Mouse (Mus musculus): ENCODE data around the gene 6430548M08Rik. TPM values are rescaled to one million over a fixed set of nuclear protein-coding genes. Genes with fewer than 3 reads are reported as not detected.
A peak's percentile ranks its signal among the peaks of the same experiment; 100 is the strongest.

Gene 6430548M08Rik
- total RNA-seq (2014; fragmentation: Nextera tagmentation), result not detected in 2 replicates
- total RNA-seq (2017), result 2.3 and 4.4 TPM in 2 replicates
- 0.05 and 0.07 TPM in 2 replicates for polyA plus RNA-seq (2012)

GRCm38 (mm10) chr8:120113758-120114255 lies at the start of gene 6430548M08Rik:
6430548M08Rik (plus strand) TSS chr8:120114152.
- Histone ChIP-seq H3K27me3 (ENCODE audit: insufficient read depth, low read length) (peaks cover 70% of the 10 kb centered on the region), H3K4me3 (ENCODE audit: low read depth, low read length) (peak within 1 kb of the TSS; percentile 73)

DNA sequence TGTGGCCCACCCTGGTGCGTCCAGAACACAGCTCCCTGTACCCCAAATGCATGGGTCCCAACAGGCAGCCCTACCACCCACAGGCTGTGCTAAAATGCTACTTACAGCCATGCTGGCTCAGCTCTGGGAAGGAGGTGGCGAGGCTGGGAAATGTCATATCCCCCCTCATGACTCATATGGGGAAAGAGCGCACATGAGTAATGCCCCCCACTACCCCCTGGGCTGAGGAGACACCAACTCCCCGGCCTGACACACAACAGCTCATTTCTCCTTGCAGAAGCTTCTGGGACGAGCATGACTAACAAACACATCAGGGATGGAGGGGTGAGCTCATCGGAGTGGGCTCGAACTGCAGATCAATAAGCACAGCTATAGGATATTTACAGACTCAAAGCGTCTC lies 48.3 kb upstream of the 6430548M08Rik start:
- Histone ChIP-seq H3K27me3 (ENCODE audit: insufficient read depth, low read length) (peaks cover 59% of the 10 kb centered on the region), H3K36me3 (replicated peaks) (no peaks in the 10 kb centered on the region), H3K4me3 (ENCODE audit: low read depth, low read length) (no peak overlapping the region), H3K4me1 (ENCODE audit: insufficient read depth, low read depth, low read length) (no peaks in the 10 kb centered on the region; the same call in 1 of the 2 replicates), H3K9me3 (replicated peaks) (no peaks in the 10 kb centered on the region)
- TF ChIP-seq CTCF (IDR thresholded peaks at IDR 0.05; ENCODE audit: low read depth, low read length) (no peak), POLR2AphosphoS5 (IDR thresholded peaks at IDR 0.05; ENCODE audit: insufficient replicate concordance, low read depth, low read length) (no peak), GATA1 (IDR thresholded peaks at IDR 0.05; ENCODE audit: borderline replicate concordance, low read length) (no peak), TAL1 (conservative IDR thresholded peaks at IDR 0.05; ENCODE audit: low read depth, low read length) (no peak), GATA2 (IDR thresholded peaks at IDR 0.05; ENCODE audit: borderline replicate concordance, low read depth, low read length) (no peak)
- DNase-seq (ENCODE audit: low spot score) (no peak), ATAC-seq (ENCODE audit: extremely low read depth, insufficient number of reproducible peaks, low FRiP score, poor library complexity, severe bottlenecking) (no peak)

More at GRCm38 (mm10) chr8:120113758-120114255, at the start of gene 6430548M08Rik:
- TF ChIP-seq POLR2AphosphoS5 (IDR thresholded peaks at IDR 0.05; ENCODE audit: insufficient replicate concordance, low read depth, low read length), result no peak
- no peak for TF ChIP-seq GATA1 (IDR thresholded peaks at IDR 0.05; ENCODE audit: borderline replicate concordance, low read length)
- no peak for TF ChIP-seq GATA2 (IDR thresholded peaks at IDR 0.05; ENCODE audit: borderline replicate concordance, low read depth, low read length)
- no peak for TF ChIP-seq TAL1 (conservative IDR thresholded peaks at IDR 0.05; ENCODE audit: low read depth, low read length)
- TF ChIP-seq CTCF (IDR thresholded peaks at IDR 0.05; ENCODE audit: low read depth, low read length), result no peak
- Histone ChIP-seq H3K4me1 (ENCODE audit: insufficient read depth, low read depth, low read length) (peaks cover 32% of the 10 kb centered on the region), H3K36me3 (replicated peaks) (no peaks in the 10 kb centered on the region), H3K9me3 (replicated peaks) (peaks cover 4% of the 10 kb centered on the region)
- ATAC-seq (ENCODE audit: extremely low read depth, insufficient number of reproducible peaks, low FRiP score, poor library complexity, severe bottlenecking), result peak; percentile 95
- peak; percentile 99 for DNase-seq (ENCODE audit: low spot score)

DNA sequence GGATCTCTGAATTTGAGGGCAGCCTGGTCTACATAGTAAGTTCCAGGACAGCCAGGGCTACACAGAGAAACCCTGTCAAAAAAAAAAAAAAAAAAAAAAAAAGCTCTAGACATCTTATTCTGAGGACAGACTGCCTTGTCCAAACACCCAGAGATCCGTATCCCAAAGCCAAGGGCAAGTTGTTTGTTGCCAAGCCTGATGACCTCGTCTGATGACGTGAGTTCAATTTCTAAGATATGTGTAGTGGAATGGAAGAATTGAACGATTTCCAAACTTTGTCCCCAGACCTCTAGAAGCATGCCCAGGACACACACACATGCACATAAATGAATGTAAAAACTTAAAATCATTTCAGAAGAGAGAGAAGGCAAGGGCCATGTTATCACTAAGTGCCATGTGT lies 47.7 kb upstream of the 6430548M08Rik start:
- DNase-seq (ENCODE audit: low spot score), result no peak
- Histone ChIP-seq H3K9me3 (replicated peaks) (no peaks in the 10 kb centered on the region), H3K27me3 (ENCODE audit: insufficient read depth, low read length) (peaks cover 59% of the 10 kb centered on the region), H3K36me3 (replicated peaks) (no peaks in the 10 kb centered on the region), H3K4me3 (ENCODE audit: low read depth, low read length) (no peak overlapping the region), H3K4me1 (ENCODE audit: insufficient read depth, low read depth, low read length) (no peaks in the 10 kb centered on the region; the same call in 1 of the 2 replicates)
- no peak for ATAC-seq (ENCODE audit: extremely low read depth, insufficient number of reproducible peaks, low FRiP score, poor library complexity, severe bottlenecking)
- no peak for TF ChIP-seq GATA2 (IDR thresholded peaks at IDR 0.05; ENCODE audit: borderline replicate concordance, low read depth, low read length)
- TF ChIP-seq POLR2AphosphoS5 (IDR thresholded peaks at IDR 0.05; ENCODE audit: insufficient replicate concordance, low read depth, low read length), result no peak

GRCm38 (mm10) chr8:120067936-120068668 lies 45.9 kb upstream of the 6430548M08Rik start:
- DNase-seq (ENCODE audit: low spot score) (no peak), ATAC-seq (ENCODE audit: extremely low read depth, insufficient number of reproducible peaks, low FRiP score, poor library complexity, severe bottlenecking) (no peak)
- Histone ChIP-seq H3K4me1 (ENCODE audit: insufficient read depth, low read depth, low read length) (peaks cover 12% of the 10 kb centered on the region), H3K36me3 (replicated peaks) (no peaks in the 10 kb centered on the region), H3K4me3 (ENCODE audit: low read depth, low read length) (no peak overlapping the region), H3K27me3 (ENCODE audit: insufficient read depth, low read length) (peaks cover 65% of the 10 kb centered on the region), H3K9me3 (replicated peaks) (no peaks in the 10 kb centered on the region)
- TF ChIP-seq GATA2 (IDR thresholded peaks at IDR 0.05; ENCODE audit: borderline replicate concordance, low read depth, low read length) (no peak), TAL1 (conservative IDR thresholded peaks at IDR 0.05; ENCODE audit: low read depth, low read length) (no peak), POLR2AphosphoS5 (IDR thresholded peaks at IDR 0.05; ENCODE audit: insufficient replicate concordance, low read depth, low read length) (no peak)

GRCm38 (mm10) chr8:120071684-120072083 lies 42.3 kb upstream of the 6430548M08Rik start:
- no peak overlapping the region for H3K4me3 ChIP-seq (ENCODE audit: low read depth, low read length)
- ATAC-seq (ENCODE audit: extremely low read depth, insufficient number of reproducible peaks, low FRiP score, poor library complexity, severe bottlenecking) (peak; percentile 52), DNase-seq (ENCODE audit: low spot score) (peak; percentile 49)
- no peaks in the 10 kb centered on the region for H3K36me3 ChIP-seq (replicated peaks)
- TF ChIP-seq GATA1 (IDR thresholded peaks at IDR 0.05; ENCODE audit: borderline replicate concordance, low read length) (no peak), TAL1 (conservative IDR thresholded peaks at IDR 0.05; ENCODE audit: low read depth, low read length) (no peak), CTCF (IDR thresholded peaks at IDR 0.05; ENCODE audit: low read depth, low read length) (peak; percentile 97), GATA2 (IDR thresholded peaks at IDR 0.05; ENCODE audit: borderline replicate concordance, low read depth, low read length) (no peak)
- H3K27me3 ChIP-seq (ENCODE audit: insufficient read depth, low read length), result peaks cover 69% of the 10 kb centered on the region
- peaks cover 15% of the 10 kb centered on the region for H3K4me1 ChIP-seq (ENCODE audit: insufficient read depth, low read depth, low read length)
- H3K9me3 ChIP-seq (replicated peaks), result no peaks in the 10 kb centered on the region

DNA sequence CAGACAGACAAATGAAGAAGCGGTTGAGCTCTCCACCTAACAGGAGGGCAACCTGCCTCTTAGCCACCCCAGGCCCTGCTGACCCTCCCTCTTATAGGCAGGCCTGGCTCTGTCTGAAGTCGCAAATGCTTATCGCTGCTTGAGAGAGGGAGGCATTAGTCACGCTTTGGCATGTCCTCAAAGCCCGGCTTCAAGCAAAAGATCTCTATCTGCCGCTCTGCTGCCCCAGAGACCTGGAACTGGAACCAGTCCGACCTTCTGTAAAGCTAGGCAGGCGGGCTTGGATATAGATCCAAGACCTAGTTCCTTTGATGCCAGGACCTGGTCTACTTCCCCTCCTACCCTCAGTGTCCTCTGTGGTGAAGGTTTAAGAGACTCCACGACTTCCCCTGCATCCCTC lies 41.7 kb upstream of the 6430548M08Rik start:
- ATAC-seq (ENCODE audit: extremely low read depth, insufficient number of reproducible peaks, low FRiP score, poor library complexity, severe bottlenecking), result peak; percentile 35
- peaks cover 66% of the 10 kb centered on the region for H3K27me3 ChIP-seq (ENCODE audit: insufficient read depth, low read length)
- TF ChIP-seq POLR2AphosphoS5 (IDR thresholded peaks at IDR 0.05; ENCODE audit: insufficient replicate concordance, low read depth, low read length) (no peak), GATA2 (IDR thresholded peaks at IDR 0.05; ENCODE audit: borderline replicate concordance, low read depth, low read length) (no peak), TAL1 (conservative IDR thresholded peaks at IDR 0.05; ENCODE audit: low read depth, low read length) (no peak), CTCF (IDR thresholded peaks at IDR 0.05; ENCODE audit: low read depth, low read length) (no peak), GATA1 (IDR thresholded peaks at IDR 0.05; ENCODE audit: borderline replicate concordance, low read length) (no peak)

More for the DNA sequence above, 41.7 kb upstream of the 6430548M08Rik start:
- no peak for DNase-seq (ENCODE audit: low spot score)
- H3K4me3 ChIP-seq (ENCODE audit: low read depth, low read length), result no peak overlapping the region
- H3K36me3 ChIP-seq (replicated peaks), result no peaks in the 10 kb centered on the region
- no peaks in the 10 kb centered on the region for H3K9me3 ChIP-seq (replicated peaks)
- H3K4me1 ChIP-seq (ENCODE audit: insufficient read depth, low read depth, low read length), result peaks cover 17% of the 10 kb centered on the region
